Mouse (Mus musculus): ENCODE measurements around the gene Dpm3.
A peak's percentile ranks its signal among the peaks of the same experiment; 100 is the strongest.

Gene Dpm3

GRCm38 (mm10) chr3:89294195-89294594, 35.0 kb downstream of the Dpm3 start:
- DNase-seq (ENCODE audit: low spot score) = no peak

DNA sequence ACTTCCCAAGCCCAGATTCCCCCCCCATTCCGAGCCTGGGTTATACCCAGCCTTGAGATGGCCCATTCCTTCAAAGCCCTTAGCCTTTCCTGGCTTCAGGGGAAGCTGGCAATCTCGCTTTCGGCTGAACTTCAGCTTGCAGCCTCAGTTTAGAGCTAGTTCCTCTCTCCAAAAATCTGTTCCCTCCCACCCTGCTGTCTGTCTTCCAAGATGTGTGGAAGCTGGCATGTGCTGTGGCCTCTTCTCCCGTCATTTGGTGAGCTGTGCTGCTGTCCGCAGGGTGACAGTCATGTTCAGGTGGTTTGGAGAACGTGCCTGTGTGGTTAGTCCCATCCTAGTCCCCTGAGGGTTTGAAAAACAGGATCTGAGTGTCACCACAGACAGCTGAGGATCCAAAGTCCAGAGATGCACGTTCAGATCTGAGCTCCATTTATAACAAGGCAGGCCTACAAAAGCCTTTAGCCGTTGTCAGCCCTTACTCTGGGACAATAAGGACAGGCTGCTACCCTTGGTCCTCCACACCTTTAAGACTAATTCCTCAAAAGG, 36.6 kb downstream of the Dpm3 start:
- DNase-seq (ENCODE audit: low spot score) = no peak

GRCm38 (mm10) chr3:89296761-89297396, 37.7 kb downstream of the Dpm3 start:
- no peak for DNase-seq (ENCODE audit: low spot score)

- DNase-seq (ENCODE audit: low spot score) = no peak
These were observed 39.8 kb downstream of the Dpm3 start for GRCm38 (mm10) chr3:89298908-89299307.

DNA sequence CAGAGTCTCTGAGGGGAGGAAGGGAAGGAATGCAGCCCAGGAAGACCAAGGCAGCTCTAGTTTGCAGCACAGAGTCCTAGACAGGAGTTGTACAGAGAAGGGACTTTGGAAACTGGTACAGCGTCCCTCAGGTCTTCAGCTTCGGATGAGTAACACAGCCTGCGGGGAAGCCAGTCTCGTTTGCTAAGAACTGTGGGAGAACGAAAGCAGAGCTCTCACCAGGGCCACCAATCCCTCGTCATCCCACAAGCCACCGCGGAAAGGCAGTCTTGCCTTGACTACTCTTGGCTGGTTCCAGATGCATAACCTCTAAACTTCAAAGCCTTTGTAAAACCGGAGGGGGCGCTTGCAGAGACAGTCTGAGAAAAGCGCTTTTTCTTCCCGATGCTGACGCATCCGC, 40.3 kb downstream of the Dpm3 start:
- peak; percentile 66 for DNase-seq (ENCODE audit: low spot score)

GRCm38 (mm10) chr3:89300071-89300470, 40.9 kb downstream of the Dpm3 start:
- no peak for DNase-seq (ENCODE audit: low spot score)

DNA sequence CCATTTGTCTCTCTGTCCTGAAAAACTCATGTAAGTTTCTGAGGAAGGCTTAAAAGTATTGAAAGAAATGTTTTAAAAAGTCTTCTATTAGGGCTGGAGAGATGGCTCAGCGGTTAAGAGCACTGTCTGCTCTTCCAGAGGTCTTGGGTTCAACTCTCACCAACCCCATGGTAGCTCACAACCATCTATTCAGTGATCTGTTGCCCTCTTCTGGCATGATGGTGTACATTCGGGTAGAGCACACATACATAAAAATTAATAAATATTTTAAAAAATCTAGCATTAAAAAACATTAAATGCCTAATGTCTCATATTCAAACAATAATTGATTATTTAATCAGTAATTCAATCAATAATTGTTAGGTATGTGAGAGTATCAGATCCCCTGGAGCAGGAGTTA, 41.4 kb downstream of the Dpm3 start:
- DNase-seq (ENCODE audit: low spot score) = no peak

DNA sequence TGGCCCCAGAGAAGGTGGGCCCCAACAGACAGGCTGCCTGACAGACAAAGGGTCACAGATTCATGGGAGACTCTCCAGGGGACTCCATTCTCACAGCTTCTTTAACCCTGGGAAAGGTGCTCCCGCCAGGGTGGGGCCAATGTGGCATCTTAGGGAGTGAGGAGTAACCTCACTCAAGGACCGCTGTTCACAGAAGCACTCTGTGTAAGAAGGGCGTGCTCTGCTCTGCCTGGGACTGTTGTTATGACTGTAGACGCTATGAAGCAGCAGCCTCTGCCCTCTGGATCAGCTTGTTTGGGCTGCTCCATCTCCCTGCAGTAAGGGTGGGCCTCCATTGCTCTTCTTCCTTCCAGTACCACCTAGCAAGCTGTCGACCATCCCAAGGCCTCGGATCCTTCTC, 45.3 kb downstream of the Dpm3 start:
- DNase-seq (ENCODE audit: low spot score) = no peak

DNA sequence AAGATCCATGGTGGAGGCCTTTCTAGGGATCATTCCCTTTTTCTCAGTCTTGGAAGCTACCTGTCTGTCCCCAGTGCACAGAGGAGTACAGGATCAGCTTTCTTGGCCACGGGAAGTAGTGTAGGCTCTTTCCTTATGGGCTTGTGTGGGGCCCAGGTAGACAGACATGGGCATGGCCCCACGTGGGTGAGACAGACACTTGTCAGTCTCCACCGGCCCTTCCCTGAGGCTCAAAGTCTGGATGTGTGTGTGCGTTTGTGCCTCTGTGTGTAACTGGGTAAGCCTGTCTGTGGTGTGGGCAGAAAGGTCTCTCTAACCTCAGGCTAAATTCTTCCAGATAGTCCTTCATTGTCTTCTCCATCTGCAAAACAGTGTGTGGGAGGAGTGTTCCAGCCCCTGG, 45.9 kb downstream of the Dpm3 start:
- no peak for DNase-seq (ENCODE audit: low spot score)

- no peak for DNase-seq (ENCODE audit: low spot score)
These were observed 46.6 kb downstream of the Dpm3 start for GRCm38 (mm10) chr3:89305551-89306325.

- peak; percentile 89 for DNase-seq (ENCODE audit: low spot score)
These were observed 48.9 kb downstream of the Dpm3 start for GRCm38 (mm10) chr3:89308089-89308488.

DNA sequence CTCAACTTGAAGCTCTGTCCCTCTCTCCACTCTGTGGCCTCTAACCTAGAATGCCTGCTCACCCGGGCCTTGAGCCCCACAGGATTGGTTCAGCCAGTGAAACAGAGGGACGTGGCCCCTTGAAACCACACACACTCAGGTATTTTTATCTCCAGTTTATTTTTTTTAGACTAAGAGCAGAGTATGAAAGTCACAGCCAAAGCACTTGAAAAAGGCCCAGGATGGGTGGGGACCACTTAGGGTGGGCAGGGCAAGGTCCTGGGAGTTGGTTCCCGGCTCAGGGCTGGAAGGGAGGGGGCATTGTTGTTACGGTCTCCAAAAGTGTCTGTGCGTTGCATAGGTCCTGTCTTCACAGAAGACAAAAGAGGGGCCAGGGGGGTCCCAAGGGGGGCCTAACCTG, 55.2 kb downstream of the Dpm3 start:
- no peak for DNase-seq (ENCODE audit: low spot score)

DNA sequence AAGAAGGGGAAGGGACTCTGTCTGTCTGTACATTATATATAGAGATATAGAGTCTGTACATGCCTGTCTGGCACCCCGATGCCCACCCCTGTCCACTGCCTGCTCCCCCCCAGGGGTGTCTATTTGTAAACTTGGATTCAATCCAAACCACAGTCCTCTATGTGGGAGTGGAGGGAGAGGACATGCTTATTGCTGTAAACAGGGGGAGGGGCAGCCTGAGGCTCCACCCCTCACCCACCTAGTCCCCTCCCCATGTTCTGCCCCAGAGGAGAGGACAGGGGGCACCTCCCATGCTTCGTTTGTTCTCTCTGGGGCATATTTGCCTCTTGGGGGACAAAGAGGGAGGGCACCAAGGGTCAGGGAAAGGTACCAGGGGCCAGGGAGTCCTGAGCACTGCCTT, 55.6 kb downstream of the Dpm3 start:
- no peak for DNase-seq (ENCODE audit: low spot score)

DNA sequence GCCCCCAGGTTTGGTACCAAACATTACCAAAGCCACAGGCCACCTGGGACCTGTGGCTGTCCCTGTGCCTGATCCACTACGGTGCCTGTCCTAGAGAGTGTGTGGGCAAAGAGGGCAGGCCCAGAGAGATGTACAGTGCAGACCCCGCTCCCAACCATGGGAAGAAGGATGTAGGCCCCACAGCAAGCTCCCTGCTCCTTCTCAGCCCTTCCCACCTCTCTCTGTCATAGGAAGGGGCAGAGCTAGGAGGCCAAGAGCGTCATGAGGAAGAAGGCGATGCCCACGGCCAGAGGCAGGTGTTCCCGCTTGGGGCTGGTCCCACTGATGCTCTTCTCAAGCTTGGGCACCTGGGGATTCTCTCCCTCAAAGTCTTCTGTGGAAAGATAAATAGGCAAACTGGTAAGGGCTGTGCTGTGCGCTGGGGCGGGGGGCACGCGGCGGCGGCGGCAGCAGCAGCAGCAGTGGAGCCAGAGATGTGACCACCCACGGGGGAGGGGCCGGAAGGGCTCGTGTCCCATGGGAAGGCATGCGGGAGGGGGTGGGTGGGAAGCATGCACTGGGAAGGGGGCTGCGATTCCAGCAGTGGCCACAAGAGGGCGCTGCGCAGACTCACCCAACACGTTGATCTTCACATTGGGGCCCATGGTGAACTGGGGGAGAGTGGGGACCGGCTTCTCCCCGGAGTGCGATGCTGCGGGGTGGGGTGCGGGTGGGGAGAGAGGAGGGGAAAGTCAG, 56.2 kb downstream of the Dpm3 start:
- peak; percentile 90 for DNase-seq (ENCODE audit: low spot score)

DNA sequence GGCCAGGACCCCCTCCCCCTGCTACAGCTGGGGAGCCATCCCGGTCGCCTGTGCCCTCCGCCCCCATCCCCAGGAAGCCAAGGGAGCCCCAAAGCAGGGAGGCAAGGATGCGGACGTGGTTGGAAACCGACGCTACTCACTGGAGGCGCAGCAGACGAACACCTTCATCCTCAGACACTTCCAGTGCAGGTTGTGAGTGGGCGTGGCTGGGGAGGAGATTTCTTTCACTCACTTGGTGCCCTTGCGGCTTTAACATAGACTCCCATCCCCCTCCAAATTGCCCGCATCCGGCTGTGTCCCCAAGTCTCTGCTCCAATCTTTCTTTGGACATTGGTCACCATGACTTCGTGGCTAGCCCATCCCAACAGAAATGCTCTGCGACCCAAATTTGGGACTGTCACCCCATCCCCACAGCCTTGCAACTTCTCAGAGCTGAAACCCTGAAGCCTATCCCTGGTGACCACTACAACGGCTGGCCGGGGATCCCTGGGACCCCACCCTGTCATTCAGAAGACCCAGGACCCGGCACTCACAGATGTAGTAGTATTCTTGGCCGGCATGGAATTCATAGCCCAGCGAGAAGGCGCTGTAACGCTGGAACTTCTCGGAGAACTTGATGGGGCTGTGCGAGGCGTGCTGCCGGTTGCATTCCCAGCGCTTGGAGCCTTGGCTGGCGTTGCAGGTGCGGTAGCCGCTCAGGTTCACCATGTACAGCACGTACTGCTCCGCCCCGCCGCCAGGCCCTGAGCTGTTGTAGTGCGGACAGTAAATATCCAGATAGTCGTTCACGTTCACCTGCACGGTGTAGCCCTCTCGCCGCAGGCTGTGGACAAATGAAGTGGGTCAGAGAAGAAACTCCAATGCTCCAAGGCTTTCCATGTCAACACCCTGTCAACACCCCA, 57.0 kb downstream of the Dpm3 start:
- no peak for DNase-seq (ENCODE audit: low spot score)
